Mouse (Mus musculus): Measurements from ENCODE around the gene Lrrc19.
"Not testable (repeated sequence)": the region's sequence is repeated elsewhere in the genome, so short reads cannot be mapped to it uniquely, and the experiment has no call there.

The Lrrc19 gene

DNA sequence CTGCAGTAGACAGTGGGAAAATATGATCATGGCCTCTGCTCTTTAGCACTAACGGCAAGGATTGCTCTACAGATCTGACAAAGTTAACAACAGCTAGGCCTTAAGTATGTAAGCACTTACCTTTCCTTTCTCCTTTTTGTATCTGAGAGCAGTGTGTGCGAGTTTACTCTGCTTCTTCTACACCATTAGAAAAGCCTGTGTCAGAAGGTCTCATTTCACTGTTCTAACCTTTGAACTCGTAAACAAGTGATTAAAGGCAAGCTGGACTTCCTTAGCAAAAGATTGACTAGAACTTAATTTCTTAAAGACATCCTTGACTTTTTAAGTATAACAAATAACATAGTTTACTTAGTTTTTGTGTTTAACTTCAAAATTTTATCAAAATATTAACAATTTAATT, at the start of gene Lrrc19:
TSS of gene Lrrc19 (minus strand) at position 225 of the 400 bp plus-strand sequence.
- no peak for DNase-seq (ENCODE audit: low spot score in 2 of 2)

DNA sequence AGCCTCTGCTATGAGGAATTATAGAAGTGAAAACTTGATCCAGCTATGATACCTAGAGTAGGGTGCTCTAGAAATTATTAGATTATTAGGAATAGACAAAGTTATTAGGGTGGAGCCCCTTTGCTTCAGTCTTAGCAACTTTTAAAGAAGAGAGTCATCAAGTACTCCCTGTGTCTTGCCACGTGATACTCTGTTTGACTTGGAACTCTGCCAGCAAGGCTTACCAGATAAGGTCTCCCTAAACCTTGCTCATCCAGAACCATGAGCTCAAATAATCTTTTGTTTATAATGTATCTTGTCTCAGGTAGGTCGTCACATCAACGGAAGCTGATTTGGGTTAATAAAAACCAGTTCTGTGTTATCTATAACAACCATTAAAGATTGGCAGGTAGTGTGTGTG, 46.4 kb upstream of the Lrrc19 start:
- DNase-seq (ENCODE audit: low spot score in 2 of 2) = no peak

DNA sequence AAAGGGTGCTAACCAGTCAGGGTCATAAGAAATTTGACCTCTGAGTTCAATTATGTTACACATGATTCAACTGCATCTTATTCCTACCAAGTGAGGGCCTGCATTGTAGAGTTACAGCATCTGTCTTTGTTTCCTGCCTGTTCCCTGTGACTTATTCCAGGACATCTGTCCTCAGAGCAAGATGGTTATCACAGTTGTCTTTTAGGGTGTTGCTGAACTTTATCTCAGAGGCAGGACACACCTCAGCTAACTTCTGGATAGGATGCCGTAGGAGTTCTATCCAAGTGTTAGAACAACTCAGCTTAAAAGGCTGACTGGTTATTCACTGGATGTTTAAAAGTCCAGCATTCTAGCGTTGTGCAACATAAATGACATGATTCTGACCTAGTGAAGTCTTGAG, 42.2 kb upstream of the Lrrc19 start:
- no peak for DNase-seq (ENCODE audit: low spot score in 2 of 2)

DNA sequence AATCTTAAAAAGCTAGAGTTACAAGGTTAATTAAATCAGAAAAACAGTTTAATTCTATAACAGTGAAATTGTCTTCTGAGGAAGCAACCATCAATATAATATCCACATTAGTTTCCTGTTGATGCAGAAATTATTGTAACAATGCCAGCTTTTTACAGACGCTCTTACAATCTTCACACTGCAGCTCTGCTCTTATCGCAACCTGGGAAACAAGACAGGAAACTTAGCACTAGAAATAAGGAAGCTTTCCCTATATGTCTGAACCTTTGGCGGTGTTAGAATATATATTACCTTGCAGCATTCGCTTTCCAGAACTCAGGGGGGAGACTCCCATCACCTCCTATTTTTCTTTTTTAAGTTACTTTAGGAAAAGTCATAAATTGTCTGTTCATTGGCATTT, 41.1 kb upstream of the Lrrc19 start:
- no peak for DNase-seq (ENCODE audit: low spot score in 2 of 2)

DNA sequence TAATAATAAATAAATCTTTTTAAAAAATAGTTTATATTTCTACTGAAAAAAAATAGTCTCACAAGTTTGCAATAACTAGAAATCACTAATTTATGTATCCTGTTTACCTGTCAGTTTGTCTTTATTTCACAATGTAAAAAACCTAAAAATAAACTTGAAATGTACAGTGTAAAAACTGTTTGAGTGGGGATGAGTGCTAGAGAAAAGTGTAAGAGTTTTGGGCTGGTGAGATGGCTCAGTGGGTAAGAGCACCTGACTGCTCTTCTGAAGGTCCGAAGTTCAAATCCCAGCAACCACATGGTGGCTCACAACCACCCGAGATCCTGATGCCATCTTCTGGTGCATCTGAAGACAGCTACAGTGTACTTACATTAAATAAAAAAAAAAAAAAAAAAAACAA, 39.9 kb upstream of the Lrrc19 start:
- not testable (repeated sequence) for DNase-seq (ENCODE audit: low spot score in 2 of 2)

DNA sequence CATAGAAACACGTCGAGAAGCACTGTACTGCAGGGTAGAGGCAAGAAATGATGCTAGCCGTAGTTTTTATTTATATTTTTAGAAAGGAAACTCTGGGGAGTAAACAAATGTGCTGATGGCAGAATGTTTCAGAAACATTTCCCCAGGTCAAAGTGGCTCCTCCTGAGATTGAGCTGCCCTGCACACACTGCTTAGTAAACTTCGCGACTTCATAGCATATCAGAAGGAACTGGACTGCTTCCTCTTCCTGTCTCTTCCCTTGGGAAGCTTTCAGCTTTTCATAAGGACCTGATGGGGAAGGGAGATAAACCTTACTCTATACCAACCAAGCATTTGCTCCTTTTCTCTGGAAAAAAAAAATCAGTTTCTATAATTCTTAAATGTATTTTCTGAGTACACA, 33.4 kb upstream of the Lrrc19 start:
- DNase-seq (ENCODE audit: low spot score in 2 of 2) = no peak

DNA sequence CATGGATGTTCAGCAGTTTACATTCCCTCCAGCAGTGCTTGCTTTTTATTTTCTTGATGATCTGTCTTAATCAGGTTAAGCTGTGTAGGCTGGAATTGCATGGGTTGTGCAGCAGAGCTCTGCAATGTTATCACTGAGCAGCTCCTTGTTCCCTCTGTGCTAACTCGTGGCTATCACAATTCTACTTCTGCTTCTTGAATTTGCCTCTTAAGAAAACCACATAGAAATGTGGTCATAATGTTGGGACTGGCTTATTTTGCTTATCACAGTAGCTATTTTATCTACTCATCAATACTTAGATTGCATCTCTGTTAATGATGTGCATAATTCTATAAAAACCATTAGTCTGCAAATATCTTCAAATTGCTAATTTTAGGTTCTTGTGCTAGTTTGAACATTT, 32.1 kb upstream of the Lrrc19 start:
- no peak for DNase-seq (ENCODE audit: low spot score in 2 of 2)

DNA sequence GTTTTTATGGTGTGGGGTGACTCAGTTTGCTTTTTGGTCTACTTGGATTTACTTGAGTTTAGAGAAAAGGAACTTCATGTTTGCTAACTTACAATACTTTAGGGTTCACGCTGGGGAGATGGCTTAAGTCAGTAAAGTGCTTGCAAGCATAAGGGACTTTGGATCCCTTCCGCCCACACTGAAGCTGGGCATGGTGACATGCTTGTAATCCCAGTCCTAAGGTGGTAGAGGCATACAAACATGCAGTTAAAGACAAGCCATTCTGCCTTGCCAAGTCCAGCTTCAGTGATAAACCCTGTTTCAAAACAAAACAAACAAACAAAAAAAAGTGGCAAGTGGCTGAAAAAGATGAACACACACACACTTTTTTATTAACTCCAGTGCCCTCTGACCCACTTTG, 31.2 kb upstream of the Lrrc19 start:
- DNase-seq (ENCODE audit: low spot score in 2 of 2) = no peak

DNA sequence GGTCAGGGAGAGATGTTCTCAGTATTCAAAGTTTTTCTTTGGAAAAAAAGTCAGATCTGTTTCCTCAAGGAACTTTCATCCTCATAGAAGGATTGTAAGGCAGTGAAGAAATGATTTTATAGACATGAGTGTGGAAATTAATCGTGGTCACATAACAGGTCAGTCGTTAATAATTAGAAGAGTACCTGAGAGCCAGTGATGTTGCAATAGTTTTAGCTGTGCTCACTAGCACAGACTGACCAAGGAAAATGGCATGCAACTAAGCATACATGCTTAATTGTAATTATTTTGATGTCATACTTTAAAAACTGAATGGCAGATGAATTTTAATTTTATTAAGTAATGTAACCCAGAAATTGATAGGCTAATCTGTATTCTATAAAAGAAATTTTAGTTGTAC, 30.7 kb upstream of the Lrrc19 start:
- no peak for DNase-seq (ENCODE audit: low spot score in 2 of 2)

DNA sequence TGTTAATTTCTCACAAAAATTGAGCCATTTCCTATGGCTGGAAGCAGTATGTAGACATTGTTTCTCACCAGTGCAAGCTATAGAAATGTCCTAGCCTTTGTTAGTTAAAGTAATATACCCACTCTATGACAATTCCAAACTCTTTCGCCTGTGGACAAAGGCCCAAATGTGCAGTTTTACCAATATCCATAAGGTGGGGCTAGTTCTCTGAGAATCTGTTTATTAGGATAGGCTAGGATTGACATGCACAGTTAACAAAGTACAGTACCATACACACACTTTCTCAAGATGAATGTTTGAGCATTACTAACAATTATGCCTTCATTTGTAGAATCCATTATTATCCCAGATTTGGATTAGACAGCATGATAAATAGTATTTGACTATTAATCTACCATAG, 19.8 kb upstream of the Lrrc19 start:
- DNase-seq (ENCODE audit: low spot score in 2 of 2) = no peak

DNA sequence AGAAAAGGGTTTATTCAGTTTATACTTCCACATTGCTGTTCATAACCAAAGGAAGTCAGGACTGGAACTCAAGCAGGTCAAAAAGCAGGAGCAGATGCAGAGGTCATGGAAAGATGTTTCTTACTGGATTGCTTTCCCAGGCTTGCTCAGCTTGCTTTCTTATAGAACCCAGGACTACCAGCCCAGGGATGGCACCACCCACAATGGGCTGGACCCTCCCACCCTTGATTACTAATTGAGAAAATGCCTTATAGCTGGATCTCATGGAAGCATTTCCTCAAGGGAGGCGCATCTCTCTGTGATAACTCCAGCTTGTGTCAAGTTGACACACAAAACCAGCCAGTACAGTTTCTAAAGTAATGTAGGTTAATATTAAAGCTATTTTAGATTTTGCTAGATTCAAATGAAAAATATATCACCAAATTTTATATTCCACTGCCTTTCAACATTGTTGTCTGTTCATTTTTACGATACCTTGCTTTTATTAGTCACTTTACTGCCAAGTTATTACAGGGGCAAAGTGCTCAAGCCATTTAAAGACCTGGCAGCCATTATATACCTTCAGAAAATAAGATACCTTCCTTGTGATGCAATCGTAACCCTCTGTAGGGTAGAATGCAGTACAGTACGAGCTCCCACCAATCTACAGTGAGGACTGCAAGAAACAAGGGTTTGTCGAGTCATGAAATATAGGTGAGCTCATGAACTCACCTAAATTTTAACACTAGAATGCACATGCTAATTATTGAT, 657 bp upstream of the Lrrc19 start:
- not testable (repeated sequence) for DNase-seq (ENCODE audit: low spot score in 2 of 2)

DNA sequence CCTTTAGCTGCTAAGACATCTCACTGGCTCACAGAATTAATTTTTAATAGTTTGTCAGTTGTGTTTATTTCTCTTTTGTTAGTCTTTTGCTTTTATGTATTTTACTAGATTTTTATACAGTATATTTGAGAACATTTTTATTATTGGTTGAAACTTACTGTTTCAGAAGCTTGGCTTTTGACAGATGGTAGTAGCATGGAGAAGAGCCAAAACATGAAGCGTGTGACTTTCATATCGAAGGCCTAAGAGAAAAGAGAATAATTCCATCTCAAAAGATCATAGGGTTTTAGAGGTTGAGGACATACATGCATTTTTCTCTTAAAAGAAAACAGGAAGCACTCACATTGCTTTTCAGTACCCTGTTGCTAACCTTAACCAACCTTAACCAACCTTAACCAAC, 6.8 kb downstream of the Lrrc19 start:
- no peak for DNase-seq (ENCODE audit: low spot score in 2 of 2)

DNA sequence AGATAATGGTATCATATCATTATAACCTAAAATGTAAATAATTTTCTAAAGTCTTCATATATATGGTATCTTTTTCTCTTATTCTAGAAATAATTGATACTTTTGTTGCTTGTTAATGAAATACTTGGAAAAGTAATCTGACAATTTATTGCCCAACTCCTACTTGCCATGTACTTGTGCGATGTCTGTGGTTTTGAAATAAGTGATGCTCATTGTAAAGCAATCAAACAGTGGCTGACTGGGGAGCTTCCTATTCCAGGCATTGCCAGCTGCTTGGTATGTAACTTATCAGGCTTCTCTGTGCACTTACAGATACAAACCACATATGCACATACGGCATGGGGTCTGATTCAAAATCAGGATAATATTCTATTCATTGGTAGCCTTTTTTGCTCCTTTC, 29.9 kb downstream of the Lrrc19 start:
- no peak for DNase-seq (ENCODE audit: low spot score in 2 of 2)

DNA sequence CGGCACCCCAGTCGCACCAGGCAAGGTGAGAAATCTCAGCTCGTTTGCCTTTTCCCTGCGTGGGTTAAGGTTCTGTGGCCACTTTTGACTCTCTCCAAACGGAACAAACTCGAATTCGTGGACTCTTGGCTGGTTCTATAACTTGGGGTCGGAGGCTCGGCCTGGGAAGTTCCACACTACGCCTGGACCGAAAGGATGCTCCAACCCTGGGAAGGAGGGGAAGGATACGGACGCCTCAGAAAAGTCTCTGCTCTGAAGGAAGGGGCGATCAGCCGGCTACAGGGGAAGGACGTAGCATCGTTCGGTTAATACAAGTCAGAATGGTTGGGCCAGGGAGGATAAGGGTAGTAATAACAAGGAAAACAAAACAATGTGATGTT, 35.3 kb downstream of the Lrrc19 start:
- DNase-seq (ENCODE audit: low spot score in 2 of 2) = no peak

DNA sequence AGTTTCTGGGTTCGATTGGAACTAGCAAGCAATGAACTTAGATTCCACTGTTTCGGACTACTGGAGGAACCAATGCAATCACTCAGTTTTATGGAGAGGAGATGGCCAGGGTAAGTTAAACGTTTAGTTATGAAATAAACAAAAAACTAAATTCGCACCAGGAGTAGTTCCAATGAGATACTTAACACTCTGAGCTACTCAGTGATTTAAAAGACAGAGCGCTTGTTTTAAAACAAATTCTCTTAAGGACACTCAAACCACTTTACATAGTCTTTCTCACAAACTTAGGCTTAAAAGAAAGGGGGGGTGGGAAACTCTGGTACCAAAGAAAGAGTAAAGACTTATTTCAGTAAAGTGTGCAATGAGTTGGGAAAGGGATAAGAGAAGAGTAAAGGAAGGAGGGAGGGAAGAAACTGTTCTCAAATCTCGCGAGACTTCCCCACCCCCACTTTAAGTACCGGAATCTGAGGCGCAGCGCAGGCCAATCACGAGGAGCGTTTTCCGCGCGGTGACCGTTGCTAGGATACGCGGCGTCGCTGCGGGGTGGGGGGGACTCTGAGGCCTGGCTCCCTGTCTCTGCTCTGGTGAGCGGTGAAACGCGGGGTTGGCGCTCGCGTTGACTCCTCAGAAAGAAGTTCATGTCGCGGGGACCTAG, 35.8 kb downstream of the Lrrc19 start, which contains the start of gene Ift74:
TSS of gene Ift74 (plus strand) at position 520 of the 655 bp plus-strand sequence.
- DNase-seq (ENCODE audit: low spot score in 2 of 2) = peak; percentile 87 to 92

DNA sequence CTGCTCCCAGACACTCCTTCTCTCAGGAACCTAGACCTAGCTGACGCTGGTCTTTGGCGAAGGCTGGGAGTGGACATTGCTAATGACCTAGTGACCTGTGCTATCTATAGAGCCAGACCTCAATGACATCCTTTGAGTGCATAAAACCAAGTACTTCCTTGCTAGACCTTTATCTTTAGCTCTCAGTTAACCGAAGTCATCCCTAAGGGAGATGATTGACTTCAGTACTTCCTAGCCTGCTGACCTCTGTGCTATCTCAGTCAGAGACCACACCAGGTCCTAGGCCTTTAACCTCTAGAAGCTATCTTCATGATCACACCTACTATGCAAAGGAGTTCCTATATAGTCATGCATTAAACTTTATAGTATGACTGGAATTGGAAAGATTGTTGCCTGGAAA, 39.6 kb downstream of the Lrrc19 start:
- no peak for DNase-seq (ENCODE audit: low spot score in 2 of 2)

DNA sequence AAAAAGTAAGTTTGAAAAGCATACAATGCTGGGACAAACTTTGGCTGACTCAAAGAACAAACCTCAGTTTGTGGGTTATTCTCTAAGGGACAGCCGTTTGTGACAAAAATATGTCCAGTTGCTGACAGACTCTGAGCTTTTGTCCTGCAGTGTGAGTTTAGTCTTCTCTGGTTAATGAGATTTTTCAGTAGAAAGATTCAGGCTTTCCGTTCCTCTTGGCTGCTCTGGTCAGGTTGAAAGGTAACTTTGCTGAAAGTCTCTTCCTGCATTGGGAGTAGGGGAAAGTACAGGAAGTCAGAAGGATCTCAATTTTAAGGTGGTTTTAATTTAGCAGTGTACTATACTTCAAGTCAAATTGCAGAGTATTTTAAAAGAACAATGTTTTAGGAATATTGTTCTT, 44.4 kb downstream of the Lrrc19 start:
- no peak for DNase-seq (ENCODE audit: low spot score in 2 of 2)

DNA sequence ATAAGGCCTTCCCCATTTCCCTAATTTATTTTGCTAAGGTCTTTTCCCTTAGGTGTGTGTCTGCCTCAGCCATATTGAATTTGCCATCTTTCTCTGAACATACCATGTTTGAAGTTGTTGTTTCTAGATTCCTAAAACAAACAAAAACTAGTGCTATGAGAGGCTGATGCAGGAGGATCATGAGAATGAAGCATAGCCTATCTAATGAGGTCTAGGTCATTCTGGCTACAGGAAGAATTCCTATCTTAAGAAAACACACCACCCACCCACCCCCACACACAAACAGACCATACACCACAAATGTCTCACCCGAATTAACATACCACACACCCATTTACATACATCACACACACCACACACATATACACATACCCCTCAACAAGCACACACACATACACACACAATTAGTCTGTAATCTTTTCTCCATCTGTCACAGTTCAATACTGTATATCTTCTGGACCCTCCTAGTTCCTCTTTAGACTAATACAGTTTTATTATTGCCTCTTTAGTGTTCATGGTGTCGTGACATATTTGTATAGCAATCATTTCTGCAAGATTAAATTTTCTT, 45.4 kb downstream of the Lrrc19 start:
- DNase-seq (ENCODE audit: low spot score in 2 of 2) = no peak

DNA sequence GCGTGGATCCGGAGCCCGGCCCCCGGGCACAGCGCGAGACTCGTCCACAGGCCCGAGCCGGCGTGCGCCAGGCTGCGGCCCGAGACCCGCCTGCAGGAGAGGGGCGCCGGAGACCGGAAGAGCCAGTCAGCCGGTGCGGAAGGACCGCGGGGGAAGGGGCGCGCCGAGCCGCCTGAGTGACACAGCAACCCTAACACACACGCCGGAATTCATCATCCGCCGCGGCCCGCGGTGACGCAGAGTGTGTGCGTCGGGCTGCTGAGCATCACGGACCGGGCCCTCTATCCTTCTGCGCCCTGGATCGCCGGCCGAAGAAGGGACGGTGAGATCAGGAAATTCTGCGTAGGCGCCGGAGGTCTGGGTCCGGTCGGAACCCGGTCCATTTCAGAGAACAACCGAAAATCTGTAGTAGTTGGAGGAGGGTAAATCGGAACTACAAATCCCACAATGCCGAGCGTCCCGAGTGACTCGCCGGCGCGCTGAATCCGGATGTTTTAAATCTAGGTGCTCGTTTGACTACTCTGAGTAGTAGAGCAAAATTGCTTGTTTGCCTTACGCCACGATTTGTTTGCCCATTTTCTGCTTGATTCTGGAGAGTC, 46.8 kb downstream of the Lrrc19 start, which contains the start of gene Plaa:
TSS of gene Plaa (minus strand) at position 214 of the 599 bp plus-strand sequence.
- peak; percentile 80 to 87 for DNase-seq (ENCODE audit: low spot score in 2 of 2)

DNA sequence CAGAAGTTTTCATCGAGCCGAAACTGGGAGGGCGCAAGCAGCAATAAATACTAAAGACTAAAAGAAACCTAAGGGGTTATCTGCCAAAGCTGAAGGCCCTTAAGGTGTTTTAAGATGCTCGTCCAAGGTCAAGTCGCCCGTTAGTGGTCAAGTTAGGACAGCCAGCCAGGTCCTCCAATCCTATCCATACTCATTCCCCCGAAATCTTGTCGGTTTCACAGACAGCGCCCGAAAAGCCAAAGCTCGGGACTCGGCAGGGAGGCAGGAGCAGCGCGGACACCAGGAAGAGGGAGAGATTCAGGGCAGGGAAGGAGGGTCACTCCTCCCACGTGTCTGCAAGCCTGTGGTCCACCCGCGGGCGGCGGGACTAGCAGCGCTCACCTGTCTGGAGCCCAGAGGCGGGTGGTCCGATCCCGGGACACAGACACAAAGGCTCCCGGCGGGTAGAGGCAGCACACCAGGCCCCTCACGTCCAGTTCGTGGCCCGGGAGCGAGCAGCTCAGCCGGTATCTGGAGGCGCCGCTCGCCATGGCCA, 47.4 kb downstream of the Lrrc19 start:
- no peak for DNase-seq (ENCODE audit: low spot score in 2 of 2)

DNA sequence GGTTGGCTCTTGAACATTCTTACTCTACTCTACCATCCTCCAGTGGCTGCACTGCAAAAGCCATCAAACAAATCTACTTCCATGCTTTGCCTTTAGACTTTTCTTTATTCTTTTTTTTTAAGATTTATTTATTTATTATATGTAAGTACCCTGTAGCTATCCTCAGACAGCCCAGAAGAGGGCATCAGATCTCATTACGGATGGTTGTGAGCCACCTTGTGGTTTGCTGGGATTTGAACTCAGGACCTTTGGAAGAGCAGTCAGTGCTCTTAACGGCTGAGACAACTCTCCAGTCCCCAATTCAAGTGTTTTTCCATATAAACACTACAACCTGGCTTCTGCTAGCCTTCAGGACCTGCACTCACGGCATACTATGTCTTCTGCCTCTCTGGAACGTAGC, 48.5 kb downstream of the Lrrc19 start:
- peak in 1 of 2 experiments; percentile 8 for DNase-seq (ENCODE audit: low spot score in 2 of 2)

DNA sequence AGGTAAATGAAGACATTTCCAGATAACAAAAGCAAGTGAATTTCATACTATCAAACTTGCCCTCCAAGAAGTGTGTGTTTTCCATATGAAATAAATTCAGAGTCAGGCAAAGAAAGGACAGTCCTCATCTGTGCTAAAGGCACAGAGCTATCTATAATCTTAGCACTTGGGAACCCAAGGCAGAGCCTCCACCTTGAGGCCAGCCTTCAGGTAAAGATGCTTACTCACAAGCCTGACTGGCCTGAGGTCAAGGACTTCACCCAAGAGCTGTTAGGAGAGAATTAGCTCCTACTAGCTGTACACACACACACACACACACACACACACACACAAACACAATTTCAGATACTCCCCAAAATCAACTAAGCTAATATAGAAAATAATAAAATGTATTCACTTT, 57.2 kb downstream of the Lrrc19 start:
- no peak for DNase-seq (ENCODE audit: low spot score in 2 of 2)

Measured in natural killer cell, adult 2 months (primary cell).